Mouse (Mus musculus): ENCODE results near the gene Gar1. TPM values are rescaled to one million over a fixed set of nuclear protein-coding genes. Genes with fewer than 3 reads are reported as not detected.

Gene Gar1
- polyA plus RNA-seq, 1 experiment from 2014 or later, result 40.9 TPM

- Histone ChIP-seq H3K4me2 (ENCODE audit: low read depth, low read length, severe bottlenecking) (no peak overlapping the region), H3K4me1 (replicated peaks; ENCODE audit: control insufficient read depth, insufficient read depth, low read length) (no peaks in the 10 kb centered on the region), H3K4me3 (ENCODE audit: low read depth, low read length) (no peak overlapping the region), H3K9me3 (ENCODE audit: control insufficient read depth, low read length) (no peaks in the 10 kb centered on the region), H3K27me3 (ENCODE audit: control insufficient read depth, insufficient read depth, low read length) (no peaks in the 10 kb centered on the region), H3K36me3 (ENCODE audit: control insufficient read depth, insufficient read depth, low read length) (no peaks in the 10 kb centered on the region), H3K27ac (ENCODE audit: low read depth, low read length) (no peak overlapping the region), H3K9ac (ENCODE audit: low read length) (no peak overlapping the region)
- ATAC-seq (replicated peaks; ENCODE audit: low FRiP score) (no peak), DNase-seq (ENCODE audit: low spot score) (no peak)
- WGBS, result 91% methylated on average over 5 of the region's 5 CpGs
Observed at GRCm38 (mm10) chr3:129793801-129794200, 37.4 kb downstream of the Gar1 start.

GRCm38 (mm10) chr3:129782746-129783145 lies 48.5 kb downstream of the Gar1 start:
- Histone ChIP-seq H3K9ac (ENCODE audit: low read length) (no peak overlapping the region), H3K36me3 (ENCODE audit: control insufficient read depth, insufficient read depth, low read length) (no peaks in the 10 kb centered on the region), H3K27me3 (ENCODE audit: control insufficient read depth, insufficient read depth, low read length) (no peaks in the 10 kb centered on the region), H3K9me3 (ENCODE audit: control insufficient read depth, low read length) (no peaks in the 10 kb centered on the region), H3K4me3 (ENCODE audit: low read depth, low read length) (no peak overlapping the region), H3K4me1 (replicated peaks; ENCODE audit: control insufficient read depth, insufficient read depth, low read length) (no peaks in the 10 kb centered on the region; the same call in 1 of the 2 replicates), H3K27ac (ENCODE audit: low read depth, low read length) (no peak overlapping the region), H3K4me2 (ENCODE audit: low read depth, low read length, severe bottlenecking) (no peak overlapping the region)
- DNase-seq (ENCODE audit: low spot score), result no peak
- ATAC-seq (replicated peaks; ENCODE audit: low FRiP score), result no peak
- WGBS, result 86% methylated on average over 3 of the region's 3 CpGs

GRCm38 (mm10) chr3:129781435-129781834 lies 49.8 kb downstream of the Gar1 start:
- Histone ChIP-seq H3K36me3 (ENCODE audit: control insufficient read depth, insufficient read depth, low read length) (no peaks in the 10 kb centered on the region), H3K4me1 (replicated peaks; ENCODE audit: control insufficient read depth, insufficient read depth, low read length) (no peaks in the 10 kb centered on the region; the same call in 1 of the 2 replicates), H3K4me3 (ENCODE audit: low read depth, low read length) (no peak overlapping the region), H3K27me3 (ENCODE audit: control insufficient read depth, insufficient read depth, low read length) (no peaks in the 10 kb centered on the region), H3K27ac (ENCODE audit: low read depth, low read length) (no peak overlapping the region), H3K9ac (ENCODE audit: low read length) (no peak overlapping the region), H3K4me2 (ENCODE audit: low read depth, low read length, severe bottlenecking) (no peak overlapping the region), H3K9me3 (ENCODE audit: control insufficient read depth, low read length) (no peaks in the 10 kb centered on the region)
- no peak for ATAC-seq (replicated peaks; ENCODE audit: low FRiP score)
- WGBS, result 29% methylated on average over 10 of the region's 10 CpGs
- DNase-seq (ENCODE audit: low spot score), result no peak

Other genes with a start within 250 kb of the Gar1 start
- 1.7 and 1.9 TPM in 2 replicates for gene Egf, start 76.1 kb downstream of the Gar1 start, polyA plus RNA-seq (2014; fragmentation: Nextera tagmentation; extraction: Ambion mirVana)
- not detected in 2 replicates for gene Lrit3, start 27.4 kb downstream of the Gar1 start, polyA plus RNA-seq (2014; fragmentation: Nextera tagmentation; extraction: Ambion mirVana)
- not detected in 2 replicates for gene Rrh, start 8.8 kb downstream of the Gar1 start, polyA plus RNA-seq (2014; fragmentation: Nextera tagmentation; extraction: Ambion mirVana)
- gene Cfi, start 4.5 kb upstream of the Gar1 start, polyA plus RNA-seq (2014; fragmentation: Nextera tagmentation; extraction: Ambion mirVana), result 0.08 and 0.29 TPM in 2 replicates
- 33.7 and 39.0 TPM in 2 replicates for gene Pla2g12a, start 47.2 kb upstream of the Gar1 start, polyA plus RNA-seq (2014; fragmentation: Nextera tagmentation; extraction: Ambion mirVana)
- gene Casp6, start 70.0 kb upstream of the Gar1 start, polyA plus RNA-seq (2014; fragmentation: Nextera tagmentation; extraction: Ambion mirVana), result 62.8 and 64.7 TPM in 2 replicates
- gene Mcub, start 138.8 kb upstream of the Gar1 start, polyA plus RNA-seq (2014; fragmentation: Nextera tagmentation; extraction: Ambion mirVana), result 3.2 and 4.3 TPM in 2 replicates
- gene Sec24b, start 230.2 kb upstream of the Gar1 start, polyA plus RNA-seq (2014; fragmentation: Nextera tagmentation; extraction: Ambion mirVana), result 38.2 and 38.9 TPM in 2 replicates

All from forebrain, embryonic 11.5 days (tissue).